Mouse (Mus musculus) embryonic fibroblast, embryonic 13.5 days (primary cell): ENCODE data around the gene Cct8l1.

Experiments used
- CTCF ChIP-seq: IDR thresholded peaks from 2 replicates; pipeline ENCODE4 v1.5.1; 2011; ENCODE audit warnings: mild to moderate bottlenecking, control low read depth, low read length, moderate library complexity, borderline replicate concordance; ENCODE audit not compliant: insufficient read depth
- POLR2A ChIP-seq: IDR thresholded peaks from 2 replicates; pipeline ENCODE4 v1.6.1; 2011; ENCODE audit warnings: low read depth, mild to moderate bottlenecking, control low read depth, low read length, moderate library complexity

- no peak for TF ChIP-seq POLR2A
- TF ChIP-seq CTCF = no peak
Measured at GRCm38 (mm10) chr5:25535566-25535965, 19.7 kb downstream of the Cct8l1 start.
